Mouse (Mus musculus): ENCODE measurements around the gene Cyp3a11. TPM values are rescaled to one million over a fixed set of nuclear protein-coding genes. Genes with fewer than 3 reads are reported as not detected.

The Cyp3a11 gene
- polyA plus RNA-seq (2014; fragmentation: Illumina TruSeq; extraction: RNeasy Lipid Tissue Mini Kit (QIAGEN cat#74804); ENCODE audit: low read depth, low replicate concordance) = not detected

GRCm38 (mm10) chr5:145879688-145880087, at the start of gene Cyp3a11:
TSS of gene Cyp3a11 (minus strand) at chr5:145879964.

GRCm38 (mm10) chr5:145805796-145806195, 74.0 kb downstream of the Cyp3a11 start, which contains the start of gene Cyp3a44:
TSS of gene Cyp3a44 (minus strand) at chr5:145805874.

Other genes starting within 250 kb of the Cyp3a11 start
- not detected for gene Cyp3a41a, start 159.8 kb downstream of the Cyp3a11 start, polyA plus RNA-seq (2014; fragmentation: Illumina TruSeq; extraction: RNeasy Lipid Tissue Mini Kit (QIAGEN cat#74804); ENCODE audit: low read depth, low replicate concordance)
- not detected for gene Cyp3a44, start 74.1 kb downstream of the Cyp3a11 start, polyA plus RNA-seq (2014; fragmentation: Illumina TruSeq; extraction: RNeasy Lipid Tissue Mini Kit (QIAGEN cat#74804); ENCODE audit: low read depth, low replicate concordance)
- gene Cyp3a25, start 129.7 kb upstream of the Cyp3a11 start, polyA plus RNA-seq (2014; fragmentation: Illumina TruSeq; extraction: RNeasy Lipid Tissue Mini Kit (QIAGEN cat#74804); ENCODE audit: low read depth, low replicate concordance) = not detected
- not detected for gene Cyp3a59, start 199.3 kb upstream of the Cyp3a11 start, polyA plus RNA-seq (2014; fragmentation: Illumina TruSeq; extraction: RNeasy Lipid Tissue Mini Kit (QIAGEN cat#74804); ENCODE audit: low read depth, low replicate concordance)

All from adipose tissue, adult 10 weeks (tissue).